ENCODE assay signal across 13 mouse cellular contexts in genomic region chr5:64840087-64840486, GRCm38 (mm10). TPM values are rescaled to one million over a fixed set of nuclear protein-coding genes. Genes with fewer than 3 reads are reported as not detected.
DNase-seq lines count a peak whose midpoint lies in the region; ATAC-seq and TF ChIP-seq lines count a peak whose summit lies in the region.
"Had no signal": no experiment of that assay in that cellular context is flagged by ENCODE, and none has a peak within 500 bp of the region (broad histone marks: within the 10 kb centered on the region; RNA-seq: fewer than 3 reads in every experiment).

No protein-coding gene starts in this region.

- no peak overlapping the region for H3K4me3 ChIP-seq in hindbrain, postnatal 0 days (ENCODE audit: low read length)
- no peak overlapping the region for H3K4me3 ChIP-seq in hindbrain, embryonic 11.5 days (ENCODE audit: low read depth, low read length)
- no peak overlapping the region for H3K4me3 ChIP-seq in embryonic facial prominence, embryonic 10.5 days
- no peak overlapping the region for H3K4me3 ChIP-seq in limb, embryonic 14.5 days (replicated peaks; ENCODE audit: low read length)
- H3K4me3 ChIP-seq: embryonic facial prominence, embryonic 13.5 days had no signal

- TF ChIP-seq CTCF in hindbrain, postnatal 0 days (IDR thresholded peaks at IDR 0.05; ENCODE audit: low read depth) = no peak

- TF ChIP-seq POLR2A in limb, embryonic 14.5 days (IDR thresholded peaks at IDR 0.05; ENCODE audit: borderline replicate concordance, extremely low read depth, insufficient read depth, insufficient read length) = no peak

- peaks cover 5% of the 10 kb centered on the region; the same call in 1 of the 2 replicates for H3K9me3 ChIP-seq in hindbrain, postnatal 0 days (ENCODE audit: low read length)
- no peaks in the 10 kb centered on the region for H3K9me3 ChIP-seq in hindbrain, embryonic 11.5 days (ENCODE audit: control insufficient read depth, low read length)
- peaks cover 12% of the 10 kb centered on the region; the same call in 1 of the 2 replicates for H3K9me3 ChIP-seq in embryonic facial prominence, embryonic 10.5 days
- H3K9me3 ChIP-seq in limb, embryonic 14.5 days (ENCODE audit: control insufficient read depth, low read length) = no peaks in the 10 kb centered on the region

- no peak for ATAC-seq in hindbrain, postnatal 0 days
- no peak for ATAC-seq in hindbrain, embryonic 11.5 days (ENCODE audit: low FRiP score)
- peak; percentile 90 for ATAC-seq in limb, embryonic 14.5 days (ENCODE audit: low FRiP score, low read depth)

- no peak overlapping the region for H3K27ac ChIP-seq in hindbrain, postnatal 0 days
- H3K27ac ChIP-seq in hindbrain, embryonic 11.5 days (ENCODE audit: low read depth, low read length) = no peak overlapping the region
- H3K27ac ChIP-seq in embryonic facial prominence, embryonic 10.5 days (replicated peaks) = 0 out of 2 replicates have a peak overlapping the region, but pooled peaks have one; percentile 30
- H3K27ac ChIP-seq in limb, embryonic 14.5 days (replicated peaks; ENCODE audit: low read depth, low read length) = no peak overlapping the region; the same call in 1 of the 2 replicates
- H3K27ac ChIP-seq: embryonic facial prominence, embryonic 13.5 days had no signal

- WGBS in hindbrain, postnatal 0 days = 18% methylated on average over 1 of the region's 1 CpGs
- WGBS in hindbrain, embryonic 11.5 days = 56% methylated on average over 1 of the region's 1 CpGs
- 56% methylated on average over 1 of the region's 1 CpGs for WGBS in embryonic facial prominence, embryonic 10.5 days
- WGBS in limb, embryonic 14.5 days = 19% methylated on average over 1 of the region's 1 CpGs

- H3K4me1 ChIP-seq in hindbrain, postnatal 0 days (ENCODE audit: insufficient read depth, low read length) = no peaks in the 10 kb centered on the region
- no peaks in the 10 kb centered on the region for H3K4me1 ChIP-seq in hindbrain, embryonic 11.5 days (replicated peaks; ENCODE audit: control insufficient read depth, insufficient read depth, low read length)
- peaks cover 6% of the 10 kb centered on the region; the same call in 1 of the 2 replicates for H3K4me1 ChIP-seq in embryonic facial prominence, embryonic 10.5 days
- no peaks in the 10 kb centered on the region for H3K4me1 ChIP-seq in limb, embryonic 14.5 days (ENCODE audit: control insufficient read depth, insufficient read depth, low read length)

- H3K4me2 ChIP-seq in hindbrain, postnatal 0 days (ENCODE audit: low read depth, low read length) = no peak overlapping the region
- H3K4me2 ChIP-seq in hindbrain, embryonic 11.5 days (replicated peaks; ENCODE audit: low read depth, low read length) = no peak overlapping the region
- no peak overlapping the region for H3K4me2 ChIP-seq in limb, embryonic 14.5 days (replicated peaks; ENCODE audit: low read depth, low read length, severe bottlenecking)
- H3K4me2 ChIP-seq: embryonic facial prominence, embryonic 13.5 days had no signal

- no peaks in the 10 kb centered on the region for H3K36me3 ChIP-seq in hindbrain, postnatal 0 days (ENCODE audit: insufficient read depth, low read length)
- no peaks in the 10 kb centered on the region for H3K36me3 ChIP-seq in hindbrain, embryonic 11.5 days (ENCODE audit: control insufficient read depth, insufficient read depth, low read length)
- no peaks in the 10 kb centered on the region for H3K36me3 ChIP-seq in embryonic facial prominence, embryonic 10.5 days (replicated peaks)
- H3K36me3 ChIP-seq in limb, embryonic 14.5 days (ENCODE audit: control insufficient read depth, insufficient read depth, low read length) = no peaks in the 10 kb centered on the region
- H3K36me3 ChIP-seq: embryonic facial prominence, embryonic 13.5 days had no signal

- DNase-seq in hindbrain, postnatal 0 days (ENCODE audit: low spot score) = peak; percentile 59
- DNase-seq in hindbrain, embryonic 11.5 days (ENCODE audit: low spot score) = no peak
- no peak for DNase-seq in embryonic facial prominence, embryonic 10.5 days (ENCODE audit: low spot score)
- DNase-seq in gastrocnemius, postnatal 4 days (ENCODE audit: low spot score in 2 of 2) = peak; percentile 41 to 73
- DNase-seq in limb, embryonic 14.5 days (ENCODE audit: low spot score) = peak; percentile 78
- no peak for DNase-seq in layer of hippocampus, adult 18-20 months (ENCODE audit: low spot score in 2 of 2)
- DNase-seq in urinary bladder, adult 18-20 months (ENCODE audit: low spot score in 2 of 2) = no peak
- no peak for DNase-seq in urinary bladder, postnatal 14 days (ENCODE audit: low spot score)
- DNase-seq: kidney, postnatal 36 days; right cerebral cortex, postnatal 14 days; thymus, adult 18-20 months had no signal

- H3K9ac ChIP-seq in hindbrain, postnatal 0 days (replicated peaks; ENCODE audit: low read length) = no peak overlapping the region
- H3K9ac ChIP-seq in hindbrain, embryonic 11.5 days (ENCODE audit: low read depth, low read length) = no peak overlapping the region
- no peak overlapping the region for H3K9ac ChIP-seq in limb, embryonic 14.5 days (ENCODE audit: low read depth, low read length, severe bottlenecking)
- H3K9ac ChIP-seq: embryonic facial prominence, embryonic 13.5 days had no signal

- H3K27me3 ChIP-seq in hindbrain, postnatal 0 days (ENCODE audit: insufficient read depth, low read length) = no peaks in the 10 kb centered on the region
- no peaks in the 10 kb centered on the region for H3K27me3 ChIP-seq in hindbrain, embryonic 11.5 days (ENCODE audit: control insufficient read depth, insufficient read depth, low read length)
- H3K27me3 ChIP-seq in embryonic facial prominence, embryonic 10.5 days (replicated peaks; ENCODE audit: low read depth, poor library complexity, severe bottlenecking) = no peaks in the 10 kb centered on the region
- no peaks in the 10 kb centered on the region for H3K27me3 ChIP-seq in limb, embryonic 14.5 days (ENCODE audit: control insufficient read depth, insufficient read depth, low read length)
- H3K27me3 ChIP-seq: CH12.LX; embryonic facial prominence, embryonic 13.5 days had no signal

RNA-seq across cellular contexts. Expression of gene Klf3, which starts 36.9 kb away (rescaled TPM):
- 22.6 and 22.9 TPM in 2 replicates for total RNA-seq in hindbrain, postnatal 0 days (2014; rRNA removed)
- 37.1 and 37.5 TPM in 2 replicates for polyA plus RNA-seq in hindbrain, postnatal 0 days (2015; fragmentation: Nextera tagmentation; extraction: Ambion mirVana)
- polyA plus RNA-seq in hindbrain, embryonic 11.5 days (2014; fragmentation: Nextera tagmentation; extraction: Ambion mirVana) = 35.3 and 47.2 TPM in 2 replicates
- 55.0 and 55.2 TPM in 2 replicates for polyA plus RNA-seq in embryonic facial prominence, embryonic 10.5 days (2016; fragmentation: Nextera tagmentation; extraction: Ambion mirVana)
- 10 to 100 TPM; 50.3 to 59.1 TPM for total RNA-seq in gastrocnemius, postnatal 4 days (2021)
- 38.2 and 70.8 TPM in 2 replicates for polyA plus RNA-seq in limb, embryonic 14.5 days (2012; rRNA removed)
- 76.0 and 76.7 TPM in 2 replicates for polyA plus RNA-seq in limb, embryonic 14.5 days (2014; fragmentation: Nextera tagmentation; extraction: Ambion mirVana)
- 10 to 100 TPM; 58.1 to 59.5 TPM for total RNA-seq in layer of hippocampus, adult 18-20 months (2021)

Comparison
In these comparisons a context has a peak if more than half of its experiments do, and no peak if none do; other contexts are left out.
1. DNase-seq: peak in hindbrain, postnatal 0 days (single experiment), gastrocnemius, postnatal 4 days (2 of 2) and limb, embryonic 14.5 days (single experiment); none in hindbrain, embryonic 11.5 days (single experiment), embryonic facial prominence, embryonic 10.5 days (single experiment), layer of hippocampus, adult 18-20 months (0 of 2), urinary bladder, adult 18-20 months (0 of 2) and urinary bladder, postnatal 14 days (single experiment).